Mouse (Mus musculus) bone marrow, adult 2 months (tissue): ENCODE data around the gene Rars.

ENCODE experiments used
- CTCF ChIP-seq: fragments of 200-500 bp; IDR thresholded peaks from 2 replicates; pipeline ENCODE4 v1.5.1; 2011; ENCODE audit warnings: low read length, control low read depth; ENCODE audit not compliant: control insufficient read depth, insufficient read depth
- POLR2A ChIP-seq: fragments of 200-500 bp; IDR thresholded peaks from 2 replicates; pipeline ENCODE4 v1.6.1; 2011; ENCODE audit warnings: low read depth, mild to moderate bottlenecking, control low read depth, low read length, borderline replicate concordance; ENCODE audit not compliant: control insufficient read depth

- TF ChIP-seq CTCF (no peak), POLR2A (no peak)
Measured at GRCm38 (mm10) chr11:35877651-35878558, 43.6 kb upstream of the Rars start.
